Mouse (Mus musculus) ovary, adult 18-20 months (tissue): ENCODE results near the gene Cnpy2.

Experiments
- DNase-seq: peaks from one replicate; pipeline ENCODE4 v3.0.0; 2022; ENCODE audit warnings: low spot score, mixed read lengths

The Cnpy2 gene

DNA sequence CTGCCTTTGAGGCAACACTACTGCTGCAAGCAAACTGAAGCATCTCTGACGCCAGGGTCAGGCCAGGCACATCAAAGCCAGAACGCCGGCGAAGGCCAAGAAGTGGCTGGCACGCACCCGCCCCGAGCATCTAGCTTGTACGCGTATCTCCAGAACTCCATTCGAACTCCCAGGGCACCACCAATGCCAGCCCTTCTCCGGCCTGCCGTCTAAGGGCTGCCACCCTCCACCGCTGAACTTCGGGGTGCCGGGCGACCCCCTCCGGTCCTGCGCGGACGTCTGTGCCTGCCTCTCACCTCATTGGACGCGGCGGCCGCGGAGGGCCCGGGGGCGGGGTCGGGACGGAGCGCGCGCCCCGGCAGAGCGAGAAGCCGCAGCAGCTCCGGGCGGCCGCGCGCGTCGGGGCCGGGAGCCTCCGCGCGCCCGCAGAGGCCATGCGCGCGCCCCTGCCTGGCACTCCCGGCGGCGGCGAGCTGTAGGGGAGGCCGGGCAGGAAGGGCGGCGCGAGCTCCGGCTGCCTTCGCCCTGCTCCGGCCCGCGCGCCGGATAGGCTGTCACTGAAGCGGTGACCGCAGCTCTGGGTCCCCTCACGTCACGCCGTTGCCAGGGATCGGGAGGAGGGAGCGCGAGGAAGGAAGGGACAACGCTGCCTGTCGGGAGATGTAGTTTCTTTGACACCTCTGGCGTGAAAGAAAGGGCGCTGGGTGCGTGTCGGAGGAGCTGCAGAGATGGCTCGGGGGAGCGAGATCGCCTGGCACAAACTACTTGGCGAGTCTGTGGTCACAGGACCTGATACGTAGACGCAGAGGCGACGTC is 46.4 kb downstream of the Cnpy2 start, which contains the start of gene Coq10a:
Gene Coq10a (minus strand): TSS at position 596 of the 816 bp plus-strand sequence.
- peak; percentile 87 for DNase-seq

DNA sequence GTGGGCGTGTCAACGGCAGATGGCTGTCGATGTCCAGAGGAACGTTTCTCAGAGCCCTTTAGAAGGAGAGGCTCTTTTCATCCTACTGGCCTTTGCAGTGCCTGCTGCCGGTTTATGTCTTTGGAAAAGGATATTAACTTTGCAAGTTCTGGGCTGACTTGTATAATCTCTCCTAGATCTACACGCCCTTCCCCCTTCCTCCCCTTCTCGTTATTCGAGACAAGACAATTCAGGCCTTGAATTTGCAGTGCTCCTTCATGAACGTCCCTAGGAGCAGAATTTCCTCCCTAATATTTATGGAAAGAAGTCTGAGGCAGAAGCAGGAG is 46.9 kb downstream of the Cnpy2 start:
- no peak for DNase-seq

DNA sequence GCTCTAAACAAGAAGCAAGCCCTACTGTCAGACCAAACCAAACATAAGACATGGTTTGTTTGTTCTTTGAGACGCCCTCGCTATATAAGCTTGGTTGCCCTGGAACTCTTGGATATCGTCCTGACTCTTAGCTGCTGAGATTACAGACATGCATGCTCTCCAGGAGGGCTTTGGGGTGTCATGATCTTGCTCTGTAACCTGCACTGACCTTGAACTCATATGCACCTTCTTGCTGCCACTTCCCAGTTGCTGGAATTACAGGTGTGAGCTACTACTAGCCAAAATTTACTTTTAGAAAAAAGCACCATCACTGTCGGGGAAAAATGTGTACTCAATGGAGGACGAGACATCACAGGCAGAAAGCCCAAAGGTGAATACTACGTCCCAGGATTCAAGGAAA is 47.3 kb downstream of the Cnpy2 start:
- DNase-seq: no peak

DNA sequence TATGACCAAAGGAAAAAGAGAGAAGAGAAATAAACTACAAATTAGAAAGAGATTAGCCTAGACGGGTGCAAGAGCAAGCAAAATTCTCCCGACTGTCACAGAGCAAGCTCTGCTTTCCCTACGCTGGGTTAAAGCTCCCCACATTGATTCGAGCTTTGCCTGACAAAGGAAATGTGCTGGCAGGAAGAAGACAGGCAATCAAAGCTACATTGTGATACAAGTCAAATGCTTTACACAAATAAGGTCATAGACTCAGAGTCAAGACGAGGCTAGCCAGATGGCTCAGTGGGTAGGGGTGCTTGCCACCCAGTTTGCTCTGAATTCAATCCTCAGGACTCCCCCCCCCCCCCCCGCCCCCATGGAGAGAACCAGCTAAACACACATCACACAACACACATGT is 47.8 kb downstream of the Cnpy2 start:
- DNase-seq: no peak

DNA sequence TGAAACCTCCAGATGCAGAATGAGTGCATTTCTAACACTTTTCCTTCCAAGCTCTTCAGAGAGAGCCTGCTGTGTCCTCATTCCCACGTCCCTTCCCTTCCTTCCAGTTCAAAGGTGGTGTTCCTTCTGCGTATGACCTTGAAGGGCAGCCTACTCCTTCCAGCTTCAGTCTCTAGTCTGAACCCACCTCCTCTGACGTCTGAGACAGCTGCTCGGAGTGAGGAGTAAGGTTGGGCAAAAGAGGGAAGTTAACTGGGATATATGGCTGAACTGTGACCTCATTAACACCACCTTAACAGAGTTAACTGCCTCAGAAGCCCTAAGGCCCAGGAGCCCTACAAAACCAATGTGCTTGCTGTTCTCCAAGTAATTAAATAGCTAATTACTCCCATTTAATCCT is 48.3 kb downstream of the Cnpy2 start:
- DNase-seq: no peak

DNA sequence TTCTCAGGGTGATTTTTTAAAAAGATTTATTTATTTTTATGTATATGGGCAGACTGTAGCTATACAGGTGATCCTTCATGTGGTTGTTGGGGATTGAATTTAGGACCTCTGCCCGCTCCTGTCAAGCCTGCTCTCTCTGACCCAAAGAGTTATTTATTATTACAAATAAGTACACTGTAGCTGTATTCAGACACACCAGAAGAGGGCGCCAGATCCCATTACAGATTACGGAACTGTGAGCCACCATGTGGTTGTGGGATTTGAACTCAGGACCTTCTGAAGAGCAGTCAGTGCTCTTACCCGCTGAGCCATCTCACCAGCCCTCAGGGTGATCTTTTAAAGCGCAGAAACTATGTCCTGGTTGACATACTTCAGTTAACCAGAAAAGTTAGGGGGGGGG is 49.9 kb downstream of the Cnpy2 start:
- no peak for DNase-seq

DNA sequence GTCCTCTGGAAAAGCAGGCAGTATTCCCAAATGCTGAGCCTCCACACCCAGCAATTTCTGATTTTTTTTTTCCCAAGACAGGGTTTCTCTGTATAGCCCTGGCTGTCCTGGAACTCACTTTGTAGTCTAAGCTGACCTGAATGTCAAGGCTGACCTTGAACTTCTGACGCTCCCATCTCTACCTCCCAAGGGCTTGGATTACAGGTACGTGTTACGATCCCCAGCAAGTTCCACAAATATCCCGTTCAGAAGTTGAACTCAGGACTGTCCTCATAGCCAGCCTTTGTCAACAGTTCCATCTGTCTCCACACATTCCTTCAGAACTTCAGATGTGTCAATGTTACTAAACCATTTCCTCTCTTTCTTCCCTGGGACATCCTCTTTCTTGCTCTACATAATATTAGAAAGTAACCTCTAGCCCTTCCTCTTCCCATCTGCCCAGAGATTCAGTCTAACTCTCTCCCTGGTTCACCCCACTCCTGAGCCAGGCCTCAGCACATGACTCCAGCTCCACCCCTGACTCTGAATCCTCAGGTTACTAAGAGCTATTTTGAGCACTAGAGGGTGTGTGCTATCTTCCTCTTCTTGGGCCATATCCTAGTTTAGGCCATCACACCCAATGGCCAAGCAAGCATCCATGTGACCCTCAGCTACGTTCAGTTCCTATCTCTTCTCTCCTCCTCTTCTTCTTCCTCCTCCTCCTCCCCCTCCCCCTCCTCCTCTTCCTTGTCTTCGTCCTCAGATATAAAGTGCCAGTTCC is 50.9 kb downstream of the Cnpy2 start:
- DNase-seq: no peak

DNA sequence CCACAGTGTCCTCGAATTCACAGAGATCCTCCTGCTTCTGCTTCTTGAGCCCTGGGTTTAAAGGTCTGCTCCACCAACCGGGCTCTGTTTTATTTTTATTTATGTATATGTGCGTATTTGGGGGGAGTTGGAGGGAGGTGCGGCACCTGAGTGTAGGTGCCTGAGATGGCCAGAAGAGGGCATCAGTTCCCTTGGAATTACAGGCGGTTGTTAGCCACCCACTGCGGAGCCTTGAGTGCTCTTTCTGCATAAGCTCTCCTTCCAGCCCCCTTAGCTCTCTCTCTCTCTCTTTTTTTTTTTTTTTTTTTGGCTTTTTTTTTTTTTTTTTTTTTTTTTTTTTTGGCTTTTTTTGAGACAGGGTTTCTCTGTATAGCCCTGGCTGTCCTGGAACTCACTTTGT is 52.1 kb downstream of the Cnpy2 start:
- DNase-seq: no peak

DNA sequence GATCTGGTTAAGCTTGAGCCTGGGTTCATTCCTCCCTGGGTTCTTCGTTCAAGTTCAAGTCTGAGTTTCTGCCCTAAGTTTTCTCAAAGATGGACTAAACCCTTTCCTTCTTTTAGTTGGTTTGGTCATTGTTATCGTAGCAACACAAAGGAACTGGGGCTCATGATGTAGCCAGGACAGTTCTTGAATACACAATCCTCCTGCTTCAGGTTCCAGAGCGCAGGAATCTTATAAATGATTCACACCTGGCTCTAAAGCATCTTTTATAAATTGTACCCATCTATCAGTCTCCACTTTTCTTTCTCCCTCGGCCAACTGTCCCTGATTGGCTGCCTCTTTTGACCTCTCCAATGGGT is 53.8 kb downstream of the Cnpy2 start:
- no peak for DNase-seq

DNA sequence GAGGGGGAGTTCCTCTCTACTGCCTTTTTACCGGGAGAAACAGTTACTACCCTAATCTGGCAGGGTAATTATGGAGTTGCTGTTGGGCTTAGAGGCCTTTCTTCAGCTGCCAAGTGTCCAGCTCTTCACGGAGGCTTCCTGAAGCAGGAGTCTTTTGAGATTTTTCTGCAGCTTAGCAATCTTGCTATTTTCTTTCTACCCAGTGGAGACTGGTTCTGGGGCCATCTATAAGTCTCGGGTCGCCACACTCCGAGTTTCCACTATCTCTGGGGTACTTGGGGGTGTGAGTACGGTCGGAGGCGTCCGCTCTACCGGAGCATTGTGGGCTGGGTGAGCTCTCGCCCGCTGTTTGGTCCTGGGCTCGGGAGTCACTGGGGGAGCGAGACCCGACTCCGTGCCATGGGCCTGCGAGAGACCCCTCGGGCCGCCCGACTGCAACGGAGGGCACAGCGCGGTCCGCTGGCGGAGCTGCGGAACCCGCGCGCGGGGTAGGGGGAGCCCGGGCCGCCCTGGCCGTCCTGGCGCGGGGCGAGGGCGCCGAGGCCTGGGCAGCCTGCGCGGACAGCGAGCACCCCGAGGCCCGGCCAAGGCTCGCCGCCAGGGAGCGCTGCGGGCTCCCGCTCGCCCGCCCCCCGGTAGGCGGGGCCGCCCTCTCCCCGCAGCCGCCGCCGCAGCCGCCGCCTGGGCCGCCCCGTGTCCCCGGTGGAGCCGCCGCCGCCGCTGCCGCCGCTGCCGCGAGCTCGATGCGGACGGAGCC is 54.4 kb downstream of the Cnpy2 start, which contains the start of gene Ankrd52:
Gene Ankrd52 (plus strand): TSS at position 661 of the 757 bp plus-strand sequence.
- peak; percentile 74 for DNase-seq
